Mouse (Mus musculus) brain, embryonic 14.5 days (tissue): ENCODE results near the gene Olah.

ENCODE experiments used
- CTCF ChIP-seq: fragments of 200-500 bp; IDR thresholded peaks from 2 replicates; pipeline ENCODE4 v1.5.1; 2012; ENCODE audit warnings: inconsistent platforms, mild to moderate bottlenecking, moderate library complexity, borderline replicate concordance; ENCODE audit not compliant: insufficient read depth, insufficient read length; ENCODE audit errors: extremely low read depth
- POLR2A ChIP-seq: fragments of 200-500 bp; IDR thresholded peaks from 2 replicates; pipeline ENCODE4 v1.6.1; 2012; ENCODE audit warnings: mild to moderate bottlenecking, inconsistent platforms, borderline replicate concordance; ENCODE audit not compliant: poor library complexity, insufficient read depth, insufficient read length, severe bottlenecking; ENCODE audit errors: extremely low read depth

DNA sequence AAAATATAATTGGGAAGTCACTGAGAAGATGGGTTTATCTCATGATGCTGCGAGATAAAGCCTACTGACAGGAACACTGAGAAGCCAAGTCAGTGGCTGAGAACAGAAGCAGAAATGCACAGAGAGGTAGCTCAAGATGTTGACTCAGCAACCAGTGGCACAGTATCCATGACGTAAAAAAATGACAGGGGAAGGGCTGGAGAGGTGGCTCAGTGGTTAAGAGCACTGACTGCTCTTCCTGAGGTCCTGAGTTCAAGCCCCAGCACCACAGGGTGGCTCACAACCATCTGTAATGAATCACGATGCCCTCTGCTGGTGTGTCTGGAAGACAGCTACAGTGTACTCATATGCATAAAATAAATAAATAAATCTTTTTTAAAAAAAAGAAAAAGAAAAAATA, 35.9 kb downstream of the Olah start:
- TF ChIP-seq POLR2A (no peak), CTCF (no peak)
